Mouse (Mus musculus) ES-Bruce4 (cell line): ENCODE data around the gene Smpd4. TPM values are rescaled to one million over a fixed set of nuclear protein-coding genes. Genes with fewer than 3 reads are reported as not detected.
A peak's percentile ranks its signal among the peaks of the same experiment; 100 is the strongest.

Experiments
- H3K27ac ChIP-seq: 2 replicates; pipeline ENCODE4 v1.5.1; 2012; ENCODE audit warnings: low read length, inconsistent platforms; ENCODE audit not compliant: insufficient read depth
- H3K27me3 ChIP-seq: 2 replicates; pipeline ENCODE4 v1.6.1; 2012; ENCODE audit warnings: mild to moderate bottlenecking, low read length, inconsistent platforms; ENCODE audit not compliant: control insufficient read depth, poor library complexity, insufficient read depth, severe bottlenecking
- H3K36me3 ChIP-seq: 2 replicates; pipeline ENCODE4 v1.6.1; 2012; ENCODE audit warnings: inconsistent platforms, mild to moderate bottlenecking, low read length, moderate library complexity; ENCODE audit not compliant: control insufficient read depth, poor library complexity, insufficient read depth, severe bottlenecking
- H3K4me1 ChIP-seq: one replicate; pipeline ENCODE4 v1.8.1; 2011; ENCODE audit warnings: low read length; ENCODE audit not compliant: control insufficient read depth, insufficient read depth
- H3K4me3 ChIP-seq: 2 replicates; pipeline ENCODE4 v1.5.1; 2011; ENCODE audit warnings: low read depth, mild to moderate bottlenecking, low read length
- H3K9ac ChIP-seq: 2 replicates; pipeline ENCODE4 v1.6.1; 2012; ENCODE audit warnings: low read depth, mild to moderate bottlenecking, inconsistent platforms; ENCODE audit not compliant: poor library complexity, severe bottlenecking
- H3K9me3 ChIP-seq: replicated peaks from 2 replicates; pipeline ENCODE4 v1.6.1; 2012; ENCODE audit warnings: mild to moderate bottlenecking, low read length, inconsistent platforms; ENCODE audit not compliant: control insufficient read depth, poor library complexity, insufficient read depth, severe bottlenecking
- CTCF ChIP-seq: IDR thresholded peaks from one replicate; pipeline ENCODE4 v1.8.1; 2011; ENCODE audit warnings: low read depth, low read length
- EP300 ChIP-seq: IDR thresholded peaks from 2 replicates; pipeline ENCODE4 v1.6.1; 2011; ENCODE audit warnings: low read depth, low read length; ENCODE audit not compliant: insufficient read depth
- POLR2A ChIP-seq: IDR thresholded peaks from one replicate; pipeline ENCODE4 v1.8.1; 2011; ENCODE audit warnings: low read length; ENCODE audit not compliant: insufficient read depth
- polyA plus RNA-seq: library from polyadenylated mRNA; stranded (reverse); fragments of >200 nt; gene quantifications from 2 replicates; pipeline ENCODE4 v1.2.4, GENCODE M21; 2011; ENCODE audit warnings: low read depth; ENCODE audit not compliant: missing spikeins, insufficient read depth, insufficient read length

Gene Smpd4
- polyA plus RNA-seq, 1 experiment = 104 TPM

- no peak overlapping the region for H3K4me3 ChIP-seq
- no peaks in the 10 kb centered on the region for H3K27me3 ChIP-seq
- no peaks in the 10 kb centered on the region for H3K9me3 ChIP-seq
- no peaks in the 10 kb centered on the region for H3K36me3 ChIP-seq
- peaks cover 5% of the 10 kb centered on the region for H3K4me1 ChIP-seq
- H3K9ac ChIP-seq = no peak overlapping the region
- no peak overlapping the region for H3K27ac ChIP-seq
- TF ChIP-seq CTCF = no peak
- no peak for TF ChIP-seq EP300
- TF ChIP-seq POLR2A = no peak
These were observed 2.9 kb upstream of the Smpd4 start for GRCm38 (mm10) chr16:17616212-17616611.

- no peak for TF ChIP-seq POLR2A
- peak; percentile 96 for TF ChIP-seq CTCF
- TF ChIP-seq EP300 = no peak
- H3K9me3 ChIP-seq = no peaks in the 10 kb centered on the region
- H3K4me1 ChIP-seq = peaks cover 5% of the 10 kb centered on the region
- peaks cover 11% of the 10 kb centered on the region for H3K36me3 ChIP-seq
- no peaks in the 10 kb centered on the region for H3K27me3 ChIP-seq
- H3K4me3 ChIP-seq = peak overlapping the region; percentile 44
- peak overlapping the region; percentile 12; the same call in 1 of the 2 replicates for H3K27ac ChIP-seq
- peak overlapping the region; percentile 94; the same call in 1 of the 2 replicates for H3K9ac ChIP-seq
These were observed 1.1 kb upstream of the Smpd4 start for GRCm38 (mm10) chr16:17617922-17618565.

GRCm38 (mm10) chr16:17621936-17622335 is 2.8 kb downstream of the Smpd4 start:
- no peak overlapping the region for H3K9ac ChIP-seq
- peaks cover 37% of the 10 kb centered on the region for H3K36me3 ChIP-seq
- TF ChIP-seq POLR2A (no peak), CTCF (no peak), EP300 (no peak)
- H3K27me3 ChIP-seq = no peaks in the 10 kb centered on the region
- no peak overlapping the region for H3K27ac ChIP-seq
- H3K4me3 ChIP-seq = no peak overlapping the region
- H3K4me1 ChIP-seq = peaks cover 3% of the 10 kb centered on the region
- H3K9me3 ChIP-seq = no peaks in the 10 kb centered on the region

GRCm38 (mm10) chr16:17625488-17626268 is 6.5 kb downstream of the Smpd4 start:
- Histone ChIP-seq H3K9me3 (no peaks in the 10 kb centered on the region), H3K27me3 (no peaks in the 10 kb centered on the region), H3K4me1 (no peaks in the 10 kb centered on the region), H3K9ac (no peak overlapping the region), H3K36me3 (peaks cover 72% of the 10 kb centered on the region), H3K27ac (no peak overlapping the region), H3K4me3 (no peak overlapping the region)
- TF ChIP-seq EP300 = no peak
- TF ChIP-seq CTCF = peak; percentile 43
- TF ChIP-seq POLR2A = no peak

GRCm38 (mm10) chr16:17626269-17626555 is 7.1 kb downstream of the Smpd4 start:
- Histone ChIP-seq H3K4me3 (no peak overlapping the region), H3K27ac (no peak overlapping the region), H3K36me3 (peaks cover 73% of the 10 kb centered on the region), H3K9ac (no peak overlapping the region), H3K9me3 (no peaks in the 10 kb centered on the region), H3K4me1 (no peaks in the 10 kb centered on the region), H3K27me3 (no peaks in the 10 kb centered on the region)
- no peak for TF ChIP-seq CTCF
- TF ChIP-seq POLR2A = no peak
- no peak for TF ChIP-seq EP300

- Histone ChIP-seq H3K9ac (no peak overlapping the region), H3K9me3 (no peaks in the 10 kb centered on the region), H3K27ac (no peak overlapping the region), H3K4me3 (no peak overlapping the region), H3K4me1 (no peaks in the 10 kb centered on the region), H3K36me3 (peaks cover 47% of the 10 kb centered on the region), H3K27me3 (no peaks in the 10 kb centered on the region)
- TF ChIP-seq POLR2A (no peak), EP300 (no peak), CTCF (no peak)
These were observed 13.4 kb downstream of the Smpd4 start for GRCm38 (mm10) chr16:17632580-17632979.
